Mouse (Mus musculus) embryonic facial prominence, embryonic 12.5 days (tissue): ENCODE measurements at regions not wholly inside any gene's neighbourhood (a gene's known extent, or its start where the extent isn't known, plus 50 kb on each side); places are given as distances from the start of the nearest gene placed in this dataset.
A peak's percentile ranks its signal among the peaks of the same experiment; 100 is the strongest.

ENCODE experiments used
- ATAC-seq: fragments of 200-750 bp; cut with Nextera tagmentation; 2 replicates; pipeline ENCODE4 v1.8.0; 2017; ENCODE audit not compliant: insufficient number of reproducible peaks, insufficient read depth, low FRiP score, low TSS enrichment
- H3K27ac ChIP-seq: fragments of 300-500 bp; sonication (generic); 2 replicates; pipeline ENCODE4 v1.5.1; 2016; ENCODE audit warnings: mild to moderate bottlenecking
- H3K27me3 ChIP-seq: fragments of 300-500 bp; sonication (generic); 2 replicates; pipeline ENCODE4 v1.6.1; 2016; ENCODE audit warnings: mild to moderate bottlenecking, moderate library complexity
- H3K36me3 ChIP-seq: fragments of 300-500 bp; sonication (generic); 2 replicates; pipeline ENCODE4 v1.6.1; 2016; ENCODE audit warnings: mild to moderate bottlenecking
- H3K4me1 ChIP-seq: fragments of 300-500 bp; sonication (generic); 2 replicates; pipeline ENCODE4 v1.6.1; 2016
- H3K4me2 ChIP-seq: fragments of 300-500 bp; sonication (generic); replicated peaks from 2 replicates; pipeline ENCODE4 v1.6.1; 2016; ENCODE audit warnings: mild to moderate bottlenecking, moderate library complexity
- H3K4me3 ChIP-seq: fragments of 300-500 bp; sonication (generic); 2 replicates; pipeline ENCODE4 v1.5.1; 2016; ENCODE audit warnings: mild to moderate bottlenecking
- H3K9ac ChIP-seq: fragments of 300-500 bp; sonication (generic); 2 replicates; pipeline ENCODE4 v1.6.1; 2016; ENCODE audit warnings: mild to moderate bottlenecking, moderate library complexity
- H3K9me3 ChIP-seq: fragments of 300-500 bp; sonication (generic); 2 replicates; pipeline ENCODE4 v1.6.1; 2016; ENCODE audit warnings: mild to moderate bottlenecking, moderate library complexity
- WGBS: fragments of 180-500 bp; shearing (Covaris S2); methylation state at CpG from one replicate; pipeline ENCODE4 v1.1.7; 2016; 5-methylcytosine and 5-hydroxymethylcytosine counted together

- Histone ChIP-seq H3K4me3 (no peak overlapping the region), H3K4me2 (no peak overlapping the region), H3K4me1 (peaks cover 22% of the 10 kb centered on the region), H3K27me3 (no peaks in the 10 kb centered on the region), H3K9me3 (no peaks in the 10 kb centered on the region), H3K9ac (no peak overlapping the region), H3K27ac (peak overlapping the region; percentile 41; the same call in 1 of the 2 replicates), H3K36me3 (no peaks in the 10 kb centered on the region)
- no peak for ATAC-seq
- WGBS: 67% methylated on average over 7 of the region's 7 CpGs
Measured at GRCm38 (mm10) chr8:103412731-103413130, 627.3 kb upstream of the Cdh11 start.

- Histone ChIP-seq H3K9ac (no peak overlapping the region), H3K36me3 (no peaks in the 10 kb centered on the region), H3K4me2 (no peak overlapping the region), H3K4me1 (peaks cover 14% of the 10 kb centered on the region; the same call in 1 of the 2 replicates), H3K27ac (peak overlapping the region; percentile 52), H3K4me3 (no peak overlapping the region), H3K9me3 (no peaks in the 10 kb centered on the region), H3K27me3 (no peaks in the 10 kb centered on the region)
- 45% methylated on average over 11 of the region's 11 CpGs for WGBS
- no peak for ATAC-seq
Measured at GRCm38 (mm10) chr8:103413589-103414575, 628.4 kb upstream of the Cdh11 start.

GRCm38 (mm10) chr8:103422313-103422973 lies 637.0 kb upstream of the Cdh11 start:
- Histone ChIP-seq H3K4me3 (no peak overlapping the region), H3K27ac (no peak overlapping the region), H3K4me2 (no peak overlapping the region), H3K4me1 (no peaks in the 10 kb centered on the region), H3K27me3 (no peaks in the 10 kb centered on the region), H3K9me3 (no peaks in the 10 kb centered on the region), H3K9ac (no peak overlapping the region), H3K36me3 (no peaks in the 10 kb centered on the region)
- ATAC-seq: no peak
- WGBS: 78% methylated on average over 2 of the region's 2 CpGs

- H3K36me3 ChIP-seq: no peaks in the 10 kb centered on the region
- no peaks in the 10 kb centered on the region for H3K27me3 ChIP-seq
- no peak overlapping the region for H3K4me3 ChIP-seq
- H3K27ac ChIP-seq: no peak overlapping the region
- WGBS: 71% methylated on average over 1 of the region's 1 CpGs
- no peaks in the 10 kb centered on the region for H3K9me3 ChIP-seq
- no peak overlapping the region for H3K9ac ChIP-seq
- no peak for ATAC-seq
- no peaks in the 10 kb centered on the region for H3K4me1 ChIP-seq
- no peak overlapping the region for H3K4me2 ChIP-seq
Measured at GRCm38 (mm10) chr8:103425967-103426366, 640.5 kb upstream of the Cdh11 start.

- no peak for ATAC-seq
- Histone ChIP-seq H3K36me3 (no peaks in the 10 kb centered on the region), H3K4me1 (no peaks in the 10 kb centered on the region), H3K27me3 (no peaks in the 10 kb centered on the region), H3K9ac (no peak overlapping the region), H3K9me3 (no peaks in the 10 kb centered on the region), H3K4me2 (no peak overlapping the region), H3K4me3 (no peak overlapping the region), H3K27ac (no peak overlapping the region)
- 94% methylated on average over 3 of the region's 3 CpGs for whole genome bisulfite sequencing
Measured at GRCm38 (mm10) chr8:103430874-103431492, 645.5 kb upstream of the Cdh11 start.

GRCm38 (mm10) chr8:103433532-103434105 lies 648.2 kb upstream of the Cdh11 start:
- H3K4me1 ChIP-seq: no peaks in the 10 kb centered on the region
- H3K36me3 ChIP-seq: no peaks in the 10 kb centered on the region
- H3K9me3 ChIP-seq: no peaks in the 10 kb centered on the region
- no peak overlapping the region for H3K27ac ChIP-seq
- no peaks in the 10 kb centered on the region for H3K27me3 ChIP-seq
- no peak overlapping the region for H3K9ac ChIP-seq
- H3K4me2 ChIP-seq: no peak overlapping the region
- no peak for ATAC-seq
- WGBS: 90% methylated on average over 6 of the region's 6 CpGs
- no peak overlapping the region for H3K4me3 ChIP-seq

GRCm38 (mm10) chr8:103438995-103439717 lies 653.7 kb upstream of the Cdh11 start:
- H3K27me3 ChIP-seq: no peaks in the 10 kb centered on the region
- ATAC-seq: no peak
- no peak overlapping the region for H3K9ac ChIP-seq
- H3K4me2 ChIP-seq: no peak overlapping the region
- no peaks in the 10 kb centered on the region for H3K36me3 ChIP-seq
- peaks cover 9% of the 10 kb centered on the region for H3K4me1 ChIP-seq
- 82% methylated on average over 6 of the region's 6 CpGs for WGBS
- no peaks in the 10 kb centered on the region for H3K9me3 ChIP-seq
- no peak overlapping the region for H3K27ac ChIP-seq
- H3K4me3 ChIP-seq: no peak overlapping the region

GRCm38 (mm10) chr8:103441163-103441562 lies 655.7 kb upstream of the Cdh11 start:
- Histone ChIP-seq H3K4me3 (no peak overlapping the region), H3K9ac (no peak overlapping the region), H3K27ac (no peak overlapping the region), H3K4me2 (no peak overlapping the region), H3K9me3 (no peaks in the 10 kb centered on the region), H3K36me3 (no peaks in the 10 kb centered on the region), H3K27me3 (no peaks in the 10 kb centered on the region), H3K4me1 (peaks cover 9% of the 10 kb centered on the region)
- 61% methylated on average over 5 of the region's 5 CpGs for WGBS
- no peak for ATAC-seq

- H3K4me3 ChIP-seq: no peak overlapping the region
- WGBS: 14% methylated on average over 6 of the region's 6 CpGs
- H3K9me3 ChIP-seq: no peaks in the 10 kb centered on the region
- H3K36me3 ChIP-seq: no peaks in the 10 kb centered on the region
- no peak overlapping the region for H3K4me2 ChIP-seq
- H3K9ac ChIP-seq: no peak overlapping the region
- peak overlapping the region; percentile 58 for H3K27ac ChIP-seq
- no peaks in the 10 kb centered on the region for H3K27me3 ChIP-seq
- peaks cover 9% of the 10 kb centered on the region for H3K4me1 ChIP-seq
- ATAC-seq: no peak
Measured at GRCm38 (mm10) chr8:103442420-103443125, 657.1 kb upstream of the Cdh11 start.

GRCm38 (mm10) chr8:103444577-103444976 lies 656.8 kb upstream of the Cdh5 start:
- H3K9ac ChIP-seq: no peak overlapping the region
- H3K4me1 ChIP-seq: peaks cover 9% of the 10 kb centered on the region
- H3K9me3 ChIP-seq: no peaks in the 10 kb centered on the region
- H3K4me3 ChIP-seq: no peak overlapping the region
- no peak for ATAC-seq
- no peak overlapping the region for H3K4me2 ChIP-seq
- no peaks in the 10 kb centered on the region for H3K36me3 ChIP-seq
- H3K27ac ChIP-seq: no peak overlapping the region
- H3K27me3 ChIP-seq: no peaks in the 10 kb centered on the region
- WGBS: 57% methylated on average over 7 of the region's 7 CpGs
